Mouse (Mus musculus) embryonic facial prominence, embryonic 11.5 days (tissue): ENCODE results near the gene Myh10. TPM values are rescaled to one million over a fixed set of nuclear protein-coding genes. Genes with fewer than 3 reads are reported as not detected.

Experiments
- ATAC-seq: fragments of 200-750 bp; cut with Nextera tagmentation; replicated peaks from 2 replicates; pipeline ENCODE4 v1.8.0; 2017; ENCODE audit warnings: low read depth; ENCODE audit not compliant: insufficient number of reproducible peaks, low FRiP score, low TSS enrichment
- DNase-seq: peaks from one replicate; pipeline ENCODE4 v3.0.0-alpha.2; 2015; ENCODE audit warnings: low spot score
- H3K27ac ChIP-seq: fragments of 300-500 bp; sonication (generic); replicated peaks from 2 replicates; pipeline ENCODE4 v1.5.1; 2014; ENCODE audit warnings: mild to moderate bottlenecking, low read depth, low read length, control low read depth
- H3K27me3 ChIP-seq: fragments of 300-500 bp; sonication (generic); 2 replicates; pipeline ENCODE4 v1.6.1; 2014; ENCODE audit warnings: mild to moderate bottlenecking, low read length, moderate library complexity, mixed read lengths; ENCODE audit not compliant: control insufficient read depth, insufficient read depth
- H3K36me3 ChIP-seq: fragments of 300-500 bp; sonication (generic); replicated peaks from 2 replicates; pipeline ENCODE4 v1.6.1; 2014; ENCODE audit warnings: low read depth, mild to moderate bottlenecking, low read length, moderate library complexity, mixed read lengths; ENCODE audit not compliant: control insufficient read depth, insufficient read depth
- H3K4me1 ChIP-seq: fragments of 300-500 bp; sonication (generic); 2 replicates; pipeline ENCODE4 v1.6.1; 2014; ENCODE audit warnings: low read length, mixed read lengths; ENCODE audit not compliant: control insufficient read depth, insufficient read depth
- H3K4me2 ChIP-seq: fragments of 300-500 bp; sonication (generic); 2 replicates; pipeline ENCODE4 v1.6.1; 2014; ENCODE audit warnings: low read depth, mild to moderate bottlenecking, control low read depth, low read length, moderate library complexity
- H3K4me3 ChIP-seq: fragments of 300-500 bp; sonication (generic); 2 replicates; pipeline ENCODE4 v1.5.1; 2014; ENCODE audit warnings: low read depth, low read length, control low read depth
- H3K9ac ChIP-seq: fragments of 300-500 bp; sonication (generic); replicated peaks from 2 replicates; pipeline ENCODE4 v1.6.1; 2014; ENCODE audit warnings: mild to moderate bottlenecking, control low read depth, low read length
- H3K9me3 ChIP-seq: fragments of 300-500 bp; sonication (generic); replicated peaks from 2 replicates; pipeline ENCODE4 v1.6.1; 2016; ENCODE audit warnings: mild to moderate bottlenecking, low read length, inconsistent platforms, mixed read lengths; ENCODE audit not compliant: control insufficient read depth
- WGBS: fragments of 180-500 bp; shearing (Covaris S2); extraction: QIAGEN DNeasy Blood & Tissue Kit; methylation state at CpG from one replicate; pipeline ENCODE4 v1.1.7; 2014; 5-methylcytosine and 5-hydroxymethylcytosine counted together
- polyA plus RNA-seq: library from polyadenylated mRNA; unstranded; fragments of >200 nt; fragmentation: Nextera tagmentation; extraction: Ambion mirVana; gene quantifications from 2 replicates; pipeline ENCODE4 v1.2.1, GENCODE M21; 2014

Gene Myh10
- polyA plus RNA-seq, 1 experiment from 2014 or later: 146 TPM

- DNase-seq: no peak
- Histone ChIP-seq H3K27ac (no peak overlapping the region), H3K9ac (no peak overlapping the region), H3K9me3 (no peaks in the 10 kb centered on the region), H3K27me3 (no peaks in the 10 kb centered on the region), H3K36me3 (peaks cover 2% of the 10 kb centered on the region), H3K4me3 (no peak overlapping the region), H3K4me2 (no peak overlapping the region), H3K4me1 (no peaks in the 10 kb centered on the region)
- WGBS: 87% methylated on average over 7 of the region's 7 CpGs
- ATAC-seq: no peak
These were observed 84.8 kb downstream of the Myh10 start for GRCm38 (mm10) chr11:68776147-68776655.

GRCm38 (mm10) chr11:68777933-68778332, 86.6 kb downstream of the Myh10 start:
- H3K4me1 ChIP-seq: no peaks in the 10 kb centered on the region
- ATAC-seq (no peak), DNase-seq (no peak)
- H3K9me3 ChIP-seq: no peaks in the 10 kb centered on the region
- H3K27me3 ChIP-seq: no peaks in the 10 kb centered on the region
- H3K9ac ChIP-seq: no peak overlapping the region
- H3K36me3 ChIP-seq: peaks cover under 1% of the 10 kb centered on the region
- WGBS: 87% methylated on average over 11 of the region's 11 CpGs
- H3K27ac ChIP-seq: no peak overlapping the region
- no peak overlapping the region for H3K4me3 ChIP-seq
- H3K4me2 ChIP-seq: no peak overlapping the region

- no peak overlapping the region for H3K27ac ChIP-seq
- DNase-seq (no peak), ATAC-seq (no peak)
- H3K9ac ChIP-seq: no peak overlapping the region
- H3K4me3 ChIP-seq: no peak overlapping the region
- H3K27me3 ChIP-seq: no peaks in the 10 kb centered on the region
- H3K4me1 ChIP-seq: no peaks in the 10 kb centered on the region
- H3K36me3 ChIP-seq: peaks cover 5% of the 10 kb centered on the region
- no peak overlapping the region for H3K4me2 ChIP-seq
- H3K9me3 ChIP-seq: no peaks in the 10 kb centered on the region
These were observed 87.5 kb downstream of the Myh10 start for GRCm38 (mm10) chr11:68778855-68779254.

GRCm38 (mm10) chr11:68779735-68780465, 88.5 kb downstream of the Myh10 start:
- Histone ChIP-seq H3K4me2 (no peak overlapping the region), H3K4me1 (no peaks in the 10 kb centered on the region), H3K27me3 (no peaks in the 10 kb centered on the region), H3K36me3 (peaks cover 11% of the 10 kb centered on the region), H3K9me3 (no peaks in the 10 kb centered on the region), H3K4me3 (no peak overlapping the region), H3K9ac (no peak overlapping the region), H3K27ac (no peak overlapping the region)
- DNase-seq (no peak), ATAC-seq (no peak)
- 89% methylated on average over 10 of the region's 10 CpGs for WGBS

- DNase-seq: no peak
- peaks cover 16% of the 10 kb centered on the region for H3K36me3 ChIP-seq
- ATAC-seq: no peak
- H3K4me3 ChIP-seq: no peak overlapping the region
- no peak overlapping the region for H3K27ac ChIP-seq
- no peaks in the 10 kb centered on the region for H3K9me3 ChIP-seq
- WGBS: 88% methylated on average over 13 of the region's 14 CpGs
- H3K4me2 ChIP-seq: no peak overlapping the region
- no peak overlapping the region for H3K9ac ChIP-seq
- H3K4me1 ChIP-seq: no peaks in the 10 kb centered on the region
- no peaks in the 10 kb centered on the region for H3K27me3 ChIP-seq
These were observed 89.2 kb downstream of the Myh10 start for GRCm38 (mm10) chr11:68780466-68781114.

GRCm38 (mm10) chr11:68782336-68782735, 91.0 kb downstream of the Myh10 start:
- no peaks in the 10 kb centered on the region for H3K9me3 ChIP-seq
- H3K36me3 ChIP-seq: peaks cover 20% of the 10 kb centered on the region
- ATAC-seq: no peak

GRCm38 (mm10) chr11:68785813-68786212, 94.5 kb downstream of the Myh10 start:
- DNase-seq (no peak), ATAC-seq (no peak)
- Histone ChIP-seq H3K4me3 (no peak overlapping the region), H3K36me3 (peaks cover 23% of the 10 kb centered on the region), H3K4me2 (no peak overlapping the region), H3K27me3 (no peaks in the 10 kb centered on the region), H3K9ac (no peak overlapping the region), H3K4me1 (no peaks in the 10 kb centered on the region), H3K27ac (no peak overlapping the region), H3K9me3 (no peaks in the 10 kb centered on the region)
- WGBS: 85% methylated on average over 8 of the region's 8 CpGs

More at GRCm38 (mm10) chr11:68782336-68782735, 91.0 kb downstream of the Myh10 start:
- no peak overlapping the region for H3K9ac ChIP-seq
- no peaks in the 10 kb centered on the region for H3K27me3 ChIP-seq
- no peak overlapping the region for H3K4me3 ChIP-seq
- no peaks in the 10 kb centered on the region for H3K4me1 ChIP-seq
- no peak for DNase-seq
- no peak overlapping the region for H3K4me2 ChIP-seq
- 91% methylated on average over 9 of the region's 9 CpGs for WGBS
- no peak overlapping the region for H3K27ac ChIP-seq

- H3K9ac ChIP-seq: no peak overlapping the region
- no peak overlapping the region for H3K4me3 ChIP-seq
- no peaks in the 10 kb centered on the region for H3K27me3 ChIP-seq
- H3K4me1 ChIP-seq: no peaks in the 10 kb centered on the region
- no peak overlapping the region for H3K4me2 ChIP-seq
- DNase-seq: no peak
- 85% methylated on average over 9 of the region's 9 CpGs for WGBS
- H3K36me3 ChIP-seq: peaks cover 28% of the 10 kb centered on the region
- no peak overlapping the region for H3K27ac ChIP-seq
- no peaks in the 10 kb centered on the region for H3K9me3 ChIP-seq
- ATAC-seq: no peak
These were observed 95.9 kb downstream of the Myh10 start for GRCm38 (mm10) chr11:68787222-68787621.
